In the genomic region with DNA sequence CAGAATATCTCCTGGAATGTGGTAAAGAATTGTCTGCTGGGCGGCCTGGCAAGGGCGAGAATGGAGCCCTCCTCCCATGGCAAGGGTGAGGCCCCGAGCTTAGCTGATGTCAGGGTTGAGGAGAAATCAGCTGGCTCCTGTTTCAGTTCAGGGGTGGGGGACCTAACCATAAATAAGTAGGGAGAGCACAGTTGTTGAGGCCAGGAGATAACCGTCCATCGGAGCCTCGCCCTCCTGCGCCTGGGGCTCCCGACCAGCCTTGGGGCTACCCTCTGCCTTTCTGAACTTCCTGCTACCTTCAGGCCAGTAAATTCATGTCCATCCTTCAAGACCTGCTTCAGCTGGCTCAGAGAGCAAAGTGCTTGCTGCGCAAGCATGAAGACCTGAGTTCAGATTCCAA, we compare ENCODE assay signal across 18 mouse cellular contexts. TPM values are rescaled to one million over a fixed set of nuclear protein-coding genes. Genes with fewer than 3 reads are reported as not detected.
DNase-seq lines count a peak whose midpoint lies in the region; ATAC-seq and TF ChIP-seq lines count a peak whose summit lies in the region.
"Had no signal": no experiment of that assay in that cellular context is flagged by ENCODE, and none has a peak within 500 bp of the region (broad histone marks: within the 10 kb centered on the region; RNA-seq: fewer than 3 reads in every experiment).

No protein-coding gene starts in this region.

- DNase-seq in liver, result peak; percentile 49
- no peak for DNase-seq in liver, postnatal 0 days
- DNase-seq in liver, embryonic 14.5 days (ENCODE audit: low read depth in 3 of 3, low spot score in 3 of 3), result no peak
- no peak for DNase-seq in gastrocnemius, postnatal 14 days
- no peak for DNase-seq in gastrocnemius, postnatal 36 days
- DNase-seq: cerebellum, adult 8-10 months; kidney, adult 18-20 months; kidney, postnatal 14 days; right cerebral cortex, adult 18-20 months; spleen, adult 18-20 months had no signal

- intact Hi-C loops in gastrocnemius, postnatal 14 days (cut with DNase I; ENCODE audit: low total_unique reads), result no loop called here
- intact Hi-C loops in gastrocnemius, postnatal 36 days (cut with DNase I), result no loop called here

- TF ChIP-seq EP300 in liver, postnatal 0 days (IDR thresholded peaks at IDR 0.05; ENCODE audit: low read depth), result no peak
- TF ChIP-seq EP300 in liver, embryonic 14.5 days (IDR thresholded peaks at IDR 0.05; ENCODE audit: low read depth), result no peak

- TF ChIP-seq CTCF in liver, postnatal 0 days (IDR thresholded peaks at IDR 0.05; ENCODE audit: low read depth), result no peak
- no peak for TF ChIP-seq CTCF in intestine, postnatal 0 days (IDR thresholded peaks at IDR 0.05; ENCODE audit: low read depth)
- no peak for TF ChIP-seq CTCF in liver, embryonic 14.5 days (IDR thresholded peaks at IDR 0.05; ENCODE audit: low read depth)

- no peaks in the 10 kb centered on the region for H3K27me3 ChIP-seq in liver, postnatal 0 days (ENCODE audit: insufficient read depth, low read length)
- no peaks in the 10 kb centered on the region for H3K27me3 ChIP-seq in intestine, postnatal 0 days (replicated peaks; ENCODE audit: control insufficient read depth, insufficient read depth, low read length)
- H3K27me3 ChIP-seq in liver, embryonic 14.5 days (ENCODE audit: control insufficient read depth, insufficient read depth, low read length), result no peaks in the 10 kb centered on the region
- H3K27me3 ChIP-seq in stomach, embryonic 15.5 days (replicated peaks), result no peaks in the 10 kb centered on the region
- H3K27me3 ChIP-seq: forebrain, embryonic 15.5 days; heart, embryonic 13.5 days; hindbrain, embryonic 15.5 days; midbrain, embryonic 12.5 days; neural tube, embryonic 12.5 days had no signal

- H3K36me3 ChIP-seq in liver, postnatal 0 days (replicated peaks; ENCODE audit: insufficient read depth, low read length), result no peaks in the 10 kb centered on the region
- no peaks in the 10 kb centered on the region for H3K36me3 ChIP-seq in intestine, postnatal 0 days (ENCODE audit: control insufficient read depth, insufficient read depth)
- no peaks in the 10 kb centered on the region for H3K36me3 ChIP-seq in liver, embryonic 14.5 days (replicated peaks; ENCODE audit: control insufficient read depth, insufficient read depth, low read depth)
- H3K36me3 ChIP-seq in stomach, embryonic 15.5 days, result no peaks in the 10 kb centered on the region
- H3K36me3 ChIP-seq: embryonic facial prominence, embryonic 10.5 days; forebrain, embryonic 15.5 days; heart, embryonic 13.5 days; hindbrain, embryonic 15.5 days; midbrain, embryonic 12.5 days; neural tube, embryonic 12.5 days had no signal

- WGBS in liver, postnatal 0 days (ENCODE audit: insufficient replicate concordance), result 61% methylated on average over 9 of the region's 9 CpGs
- WGBS in intestine, postnatal 0 days, result 53% methylated on average over 9 of the region's 9 CpGs
- WGBS in liver, embryonic 14.5 days (ENCODE audit: insufficient replicate concordance), result 28% methylated on average over 9 of the region's 9 CpGs
- 76% methylated on average over 9 of the region's 9 CpGs for WGBS in stomach, embryonic 15.5 days

- no peak overlapping the region for H3K9ac ChIP-seq in liver, postnatal 0 days (replicated peaks)
- no peak overlapping the region for H3K9ac ChIP-seq in intestine, postnatal 0 days (ENCODE audit: low read depth, low read length)
- peak overlapping the region; percentile 13; the same call in 1 of the 2 replicates for H3K9ac ChIP-seq in liver, embryonic 14.5 days (replicated peaks)
- H3K9ac ChIP-seq in stomach, embryonic 15.5 days, result no peak overlapping the region
- H3K9ac ChIP-seq: forebrain, embryonic 15.5 days; hindbrain, embryonic 15.5 days; midbrain, embryonic 12.5 days; neural tube, embryonic 12.5 days had no signal

- no peak overlapping the region for H3K4me2 ChIP-seq in liver, postnatal 0 days (ENCODE audit: low read depth, low read length)
- H3K4me2 ChIP-seq in intestine, postnatal 0 days (replicated peaks; ENCODE audit: low read depth), result no peak overlapping the region
- H3K4me2 ChIP-seq in liver, embryonic 14.5 days (ENCODE audit: low read depth), result peak overlapping the region; percentile 32
- no peak overlapping the region for H3K4me2 ChIP-seq in stomach, embryonic 15.5 days
- H3K4me2 ChIP-seq: forebrain, embryonic 15.5 days; heart, embryonic 13.5 days; hindbrain, embryonic 15.5 days; midbrain, embryonic 12.5 days; neural tube, embryonic 12.5 days had no signal

- no peak overlapping the region for H3K4me3 ChIP-seq in liver, postnatal 0 days (ENCODE audit: low read depth, low read length)
- H3K4me3 ChIP-seq in intestine, postnatal 0 days (ENCODE audit: low read depth, low read length), result no peak overlapping the region
- H3K4me3 ChIP-seq in liver, embryonic 14.5 days (ENCODE audit: insufficient read depth in 1 of 2, low read depth in 2 of 2, low read length in 2 of 2), result no peak overlapping the region
- no peak overlapping the region for H3K4me3 ChIP-seq in stomach, embryonic 15.5 days (replicated peaks)
- H3K4me3 ChIP-seq: embryonic facial prominence, embryonic 10.5 days; forebrain, embryonic 15.5 days; heart, embryonic 13.5 days; hindbrain, embryonic 15.5 days; midbrain, embryonic 12.5 days; neural tube, embryonic 12.5 days had no signal

- H3K4me1 ChIP-seq in liver, postnatal 0 days (ENCODE audit: insufficient read depth), result peaks cover 15% of the 10 kb centered on the region
- 0 out of 2 replicates have a peak, but pooled peaks cover 7% of the 10 kb centered on the region for H3K4me1 ChIP-seq in intestine, postnatal 0 days (replicated peaks; ENCODE audit: control insufficient read depth, insufficient read depth, low read length)
- H3K4me1 ChIP-seq in liver, embryonic 14.5 days (replicated peaks; ENCODE audit: control insufficient read depth in 2 of 2, insufficient read depth in 2 of 2, low read length in 1 of 2), result peaks cover 13 to 20% of the 10 kb centered on the region in 2 experiments
- peaks cover 9% of the 10 kb centered on the region for H3K4me1 ChIP-seq in stomach, embryonic 15.5 days
- H3K4me1 ChIP-seq: forebrain, embryonic 15.5 days; neural tube, embryonic 12.5 days had no signal

- no peak for ATAC-seq in liver, postnatal 0 days
- ATAC-seq in intestine, postnatal 0 days, result peak; percentile 32; the same call in 1 of the 2 replicates
- peak; percentile 75 for ATAC-seq in liver, embryonic 14.5 days (ENCODE audit: insufficient read depth)
- ATAC-seq in stomach, embryonic 15.5 days (ENCODE audit: insufficient read depth, low FRiP score, low read depth), result peak; percentile 12; the same call in 1 of the 2 replicates
- ATAC-seq: forebrain, embryonic 15.5 days had no signal

- no peak overlapping the region for H3K27ac ChIP-seq in liver, postnatal 0 days (ENCODE audit: low read depth)
- no peak overlapping the region for H3K27ac ChIP-seq in intestine, postnatal 0 days (ENCODE audit: low read depth, low read length)
- H3K27ac ChIP-seq in liver, embryonic 14.5 days, result no peak overlapping the region
- H3K27ac ChIP-seq in stomach, embryonic 15.5 days, result no peak overlapping the region
- H3K27ac ChIP-seq: embryonic facial prominence, embryonic 10.5 days; forebrain, embryonic 15.5 days; heart, embryonic 13.5 days; hindbrain, embryonic 15.5 days; midbrain, embryonic 12.5 days; neural tube, embryonic 12.5 days had no signal

- no peaks in the 10 kb centered on the region for H3K9me3 ChIP-seq in liver, postnatal 0 days (ENCODE audit: low read length)
- no peaks in the 10 kb centered on the region for H3K9me3 ChIP-seq in intestine, postnatal 0 days (ENCODE audit: control insufficient read depth)
- no peaks in the 10 kb centered on the region for H3K9me3 ChIP-seq in liver, embryonic 14.5 days (ENCODE audit: control insufficient read depth, low read length)
- H3K9me3 ChIP-seq in stomach, embryonic 15.5 days, result no peaks in the 10 kb centered on the region
- H3K9me3 ChIP-seq: embryonic facial prominence, embryonic 10.5 days; forebrain, embryonic 15.5 days; heart, embryonic 13.5 days; hindbrain, embryonic 15.5 days; midbrain, embryonic 12.5 days; neural tube, embryonic 12.5 days had no signal

RNA-seq across cellular contexts. Expression of gene Gan, which starts 10.4 kb away (rescaled TPM):
- 0.60 and 0.62 TPM in 2 replicates for polyA plus RNA-seq in liver, postnatal 0 days (2015; fragmentation: Nextera tagmentation; extraction: Ambion mirVana)
- 1.1 and 1.4 TPM in 2 replicates for polyA plus RNA-seq in intestine, postnatal 0 days (2015; fragmentation: Nextera tagmentation; extraction: Ambion mirVana)
- 1.4 and 1.6 TPM in 2 replicates for polyA plus RNA-seq in liver, embryonic 14.5 days (2012; rRNA removed)
- 0.62 and 0.77 TPM in 2 replicates for polyA plus RNA-seq in liver, embryonic 14.5 days (2014; fragmentation: Nextera tagmentation; extraction: Ambion mirVana)
- 2.3 and 2.8 TPM in 2 replicates for polyA plus RNA-seq in stomach, embryonic 15.5 days (2015; fragmentation: Nextera tagmentation; extraction: Ambion mirVana)
- 1 to 10 TPM; 4.1 to 4.6 TPM for total RNA-seq in gastrocnemius, postnatal 14 days (2021)
- total RNA-seq in gastrocnemius, postnatal 36 days (2021), result 1 to 10 TPM; 3.9 to 4.5 TPM
